Mouse (Mus musculus) layer of hippocampus, adult 2 months (tissue): ENCODE measurements around the gene Slc16a13. TPM values are rescaled to one million over a fixed set of nuclear protein-coding genes. Genes with fewer than 3 reads are reported as not detected.

ENCODE experiments used
- DNase-seq, 2 experiments: peaks; one replicate each; pipeline ENCODE4 v3.0.0; 2022; ENCODE audit warnings: low spot score in 2 of 2
- H3K27ac ChIP-seq: fragments of 200-600 bp; 2 replicates; pipeline ENCODE4 v1.8.1; 2022
- H3K4me3 ChIP-seq: fragments of 200-600 bp; 2 replicates; pipeline ENCODE4 v1.8.1; 2022; ENCODE audit warnings: mild to moderate bottlenecking
- CTCF ChIP-seq: fragments of 200-600 bp; conservative IDR thresholded peaks from 2 replicates; pipeline ENCODE4 v1.8.1; 2022; ENCODE audit warnings: antibody characterized with exemption, mild to moderate bottlenecking, moderate library complexity
- total RNA-seq, 2 experiments: library from RNA; stranded (reverse); gene quantifications; 2 replicates each; pipeline ENCODE4 v1.2.3; 2021

Slc16a13 gene
- total RNA-seq, 2 experiments from 2014 or later: 7.9 to 11.0 TPM

GRCm38 (mm10) chr11:70198332-70198731 lies 22.5 kb downstream of the Slc16a13 start:
- no peak overlapping the region for H3K27ac ChIP-seq
- no peak for TF ChIP-seq CTCF
- DNase-seq: no peak
- H3K4me3 ChIP-seq: no peak overlapping the region

GRCm38 (mm10) chr11:70193354-70194285 lies 27.2 kb downstream of the Slc16a13 start:
- H3K27ac ChIP-seq: no peak overlapping the region
- H3K4me3 ChIP-seq: no peak overlapping the region
- no peak for TF ChIP-seq CTCF
- DNase-seq: no peak

- no peak overlapping the region for H3K27ac ChIP-seq
- no peak overlapping the region for H3K4me3 ChIP-seq
- no peak for DNase-seq
- TF ChIP-seq CTCF: no peak
These were observed 28.7 kb downstream of the Slc16a13 start for GRCm38 (mm10) chr11:70192157-70192556.

GRCm38 (mm10) chr11:70191188-70191587 lies 29.7 kb downstream of the Slc16a13 start:
- Histone ChIP-seq H3K27ac (no peak overlapping the region), H3K4me3 (no peak overlapping the region)
- TF ChIP-seq CTCF: no peak
- no peak for DNase-seq

- no peak for TF ChIP-seq CTCF
- DNase-seq: no peak
- H3K4me3 ChIP-seq: no peak overlapping the region
- no peak overlapping the region for H3K27ac ChIP-seq
These were observed 31.3 kb downstream of the Slc16a13 start for GRCm38 (mm10) chr11:70189319-70190134.

- DNase-seq: no peak
- TF ChIP-seq CTCF: no peak
- Histone ChIP-seq H3K27ac (no peak overlapping the region), H3K4me3 (no peak overlapping the region)
These were observed 35.7 kb downstream of the Slc16a13 start for GRCm38 (mm10) chr11:70185120-70185519.

- no peak overlapping the region for H3K27ac ChIP-seq
- TF ChIP-seq CTCF: no peak
- DNase-seq: no peak
- no peak overlapping the region for H3K4me3 ChIP-seq
These were observed 40.4 kb downstream of the Slc16a13 start for GRCm38 (mm10) chr11:70180496-70180895.

GRCm38 (mm10) chr11:70179401-70179800 lies 41.5 kb downstream of the Slc16a13 start:
- DNase-seq: peak in 1 of 2 experiments; percentile 20
- H3K27ac ChIP-seq: no peak overlapping the region
- peak; percentile 82 for TF ChIP-seq CTCF
- H3K4me3 ChIP-seq: no peak overlapping the region

GRCm38 (mm10) chr11:70178756-70179155 lies 42.1 kb downstream of the Slc16a13 start:
- Histone ChIP-seq H3K27ac (no peak overlapping the region), H3K4me3 (no peak overlapping the region)
- TF ChIP-seq CTCF: no peak
- DNase-seq: no peak

- no peak for TF ChIP-seq CTCF
- no peak overlapping the region for H3K27ac ChIP-seq
- H3K4me3 ChIP-seq: no peak overlapping the region
- no peak for DNase-seq
These were observed 42.6 kb downstream of the Slc16a13 start for GRCm38 (mm10) chr11:70178311-70178710.

- peak; percentile 59 for TF ChIP-seq CTCF
These were observed 43.2 kb downstream of the Slc16a13 start for GRCm38 (mm10) chr11:70177647-70178046.

GRCm38 (mm10) chr11:70174491-70174890 lies 46.4 kb downstream of the Slc16a13 start:
- no peak overlapping the region for H3K27ac ChIP-seq
- no peak for DNase-seq
- no peak overlapping the region for H3K4me3 ChIP-seq
- no peak for TF ChIP-seq CTCF

More at GRCm38 (mm10) chr11:70177647-70178046, 43.2 kb downstream of the Slc16a13 start:
- DNase-seq: no peak
- Histone ChIP-seq H3K27ac (no peak overlapping the region), H3K4me3 (no peak overlapping the region)

GRCm38 (mm10) chr11:70172298-70172697 lies 48.6 kb downstream of the Slc16a13 start:
- Histone ChIP-seq H3K27ac (no peak overlapping the region), H3K4me3 (no peak overlapping the region)
- no peak for TF ChIP-seq CTCF
- DNase-seq: no peak
